Mouse (Mus musculus): ENCODE measurements around the gene Strn3. TPM values are rescaled to one million over a fixed set of nuclear protein-coding genes. Genes with fewer than 3 reads are reported as not detected.

The Strn3 gene
- 10 to 100 TPM; 90.5 to 92.8 TPM for total RNA-seq (2021)
- long read RNA-seq, transcript Strn3-202 (16 exons, 2,791 nt) = major isoform, 73 of 155 reads
- long read RNA-seq, transcript Strn3-201 (18 exons, 3,046 nt) = minor isoform, 43 of 155 reads
- long read RNA-seq, partial matches to known transcripts = 3 of 155 reads
- long read RNA-seq, other reads (novel, unspliced or antisense) = 36 of 155 reads

DNA sequence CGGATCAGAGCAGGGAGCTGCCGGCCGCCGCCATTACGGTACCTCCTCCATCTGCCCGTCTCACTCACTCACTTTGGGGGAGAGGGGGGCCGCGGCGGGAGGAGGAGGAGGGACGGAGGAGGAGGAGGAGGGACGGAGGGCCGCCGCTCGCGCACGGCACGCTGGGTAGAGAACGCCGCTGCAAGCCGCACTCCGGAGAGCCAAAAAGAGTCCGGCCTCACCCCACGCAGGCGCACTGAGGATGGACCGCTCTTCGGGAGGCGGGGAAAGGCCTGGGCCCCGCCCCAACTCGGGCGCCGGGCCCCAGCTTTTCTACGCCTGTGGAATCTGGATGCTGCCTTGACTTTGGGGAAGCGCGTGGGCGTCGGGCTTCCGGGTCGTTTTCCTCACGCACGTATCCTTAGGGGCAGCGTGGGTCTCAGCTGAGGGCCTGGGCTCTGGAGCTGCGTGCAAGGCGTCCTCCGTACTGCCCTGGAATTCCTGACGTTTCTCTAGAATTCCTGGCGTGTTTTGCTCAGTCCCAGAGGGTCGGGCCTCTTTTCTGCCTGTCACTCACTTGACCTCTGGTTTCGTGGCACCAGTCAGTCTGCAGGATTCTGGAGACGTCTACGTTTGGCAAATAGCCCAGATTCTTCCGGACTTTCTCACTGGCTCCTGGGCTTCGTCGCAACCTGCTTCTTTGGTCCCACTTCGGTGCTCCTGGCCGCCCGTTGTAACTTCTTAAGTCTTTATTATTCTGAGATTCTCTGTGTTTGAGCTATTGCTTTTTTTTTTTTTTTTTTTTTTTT lies at the start of gene Strn3:
Gene Strn3, minus strand, starts transcription at position 53 of the 788 bp plus-strand sequence.
- peak; percentile 96 to 97 for DNase-seq (ENCODE audit: low spot score in 2 of 2)

DNA sequence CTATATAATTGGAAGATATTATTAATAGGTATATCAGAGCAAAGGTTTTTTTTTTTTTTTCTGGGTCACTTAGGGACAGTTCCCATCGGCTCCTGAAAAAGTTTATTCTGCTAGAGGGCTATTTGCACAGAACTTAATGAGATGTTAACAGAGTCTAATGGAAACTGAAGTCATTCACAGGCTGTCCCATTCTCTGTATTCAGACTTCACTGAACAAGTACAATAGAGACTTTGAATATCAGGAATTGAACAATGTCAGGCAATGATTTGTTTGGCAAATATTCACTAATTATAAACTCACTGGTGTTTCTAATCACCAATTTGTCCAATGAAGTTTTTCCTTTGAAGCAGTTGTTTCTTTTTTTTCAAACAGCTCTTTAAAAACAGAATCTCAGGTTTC lies 45.1 kb upstream of the Strn3 start:
- DNase-seq (ENCODE audit: low spot score in 2 of 2) = no peak

DNA sequence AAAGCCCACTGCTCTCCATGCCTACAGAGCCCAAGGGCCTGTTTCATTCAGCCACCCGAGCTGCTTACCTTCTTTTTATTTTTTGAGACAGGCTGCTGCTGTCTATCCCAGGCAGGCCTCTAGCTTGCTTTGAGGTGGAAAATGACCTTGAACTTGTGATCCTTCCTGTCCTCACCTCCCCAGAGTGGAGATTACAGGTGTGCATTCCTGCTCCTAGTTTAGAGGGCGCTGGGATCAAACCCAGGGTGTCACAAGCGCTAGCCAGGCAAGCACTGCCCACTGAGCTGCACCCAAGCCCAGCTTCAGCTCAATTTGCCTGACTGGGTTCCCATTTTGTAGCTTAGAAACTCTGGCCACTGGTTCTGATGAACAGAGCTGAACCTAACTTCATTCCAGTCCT lies 44.7 kb upstream of the Strn3 start:
- DNase-seq (ENCODE audit: low spot score in 2 of 2) = no peak

DNA sequence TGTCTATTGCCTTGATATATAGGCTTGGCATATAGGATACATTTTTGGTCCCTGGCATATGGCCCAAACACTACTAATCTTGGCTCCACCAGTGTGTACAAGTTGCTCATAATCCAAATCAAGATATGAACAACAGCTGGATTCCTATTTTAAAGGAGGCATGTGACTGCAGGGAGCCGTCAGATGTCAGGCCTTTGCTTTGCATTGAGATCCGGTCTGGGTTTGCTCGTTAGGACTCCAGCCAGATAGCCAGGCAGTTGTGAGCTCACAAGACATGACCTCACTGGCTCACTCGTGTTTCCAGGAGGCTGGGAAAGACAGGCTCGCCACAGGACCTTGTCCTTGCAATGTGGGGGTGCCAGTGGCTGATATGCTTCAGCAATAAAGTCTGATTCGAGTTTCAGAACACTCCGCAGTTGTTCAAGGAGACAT lies 44.2 kb upstream of the Strn3 start:
- DNase-seq (ENCODE audit: low spot score in 2 of 2) = no peak

DNA sequence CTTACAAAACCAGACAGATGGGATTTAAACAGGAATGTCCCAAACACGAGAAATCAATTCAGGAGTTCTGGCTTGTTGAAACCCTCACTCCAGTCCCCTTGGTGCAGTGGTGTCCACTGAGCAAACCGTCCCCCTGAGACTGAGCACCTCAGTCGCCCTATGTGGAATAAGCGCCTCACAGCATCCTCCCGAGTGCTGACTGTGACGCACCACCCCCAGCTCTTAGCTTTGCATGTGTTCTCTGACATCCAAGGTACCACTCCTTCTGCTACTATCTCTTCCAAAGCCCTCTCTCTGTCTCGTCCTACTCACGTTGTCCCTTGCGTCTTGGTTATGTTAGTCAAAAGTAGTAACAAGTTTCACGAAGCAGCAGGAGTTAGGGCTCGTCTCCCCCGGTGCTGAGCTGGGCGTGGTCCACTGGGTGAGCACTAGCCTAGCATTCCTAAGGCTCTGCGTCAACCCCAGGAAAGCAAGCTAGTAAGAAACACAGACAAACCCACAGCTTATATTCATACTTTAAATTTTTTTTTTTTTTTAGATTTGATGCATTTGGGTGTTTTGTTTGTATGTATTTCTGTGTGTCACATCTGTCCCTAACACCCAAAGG lies 43.0 kb upstream of the Strn3 start:
- no peak for DNase-seq (ENCODE audit: low spot score in 2 of 2)

DNA sequence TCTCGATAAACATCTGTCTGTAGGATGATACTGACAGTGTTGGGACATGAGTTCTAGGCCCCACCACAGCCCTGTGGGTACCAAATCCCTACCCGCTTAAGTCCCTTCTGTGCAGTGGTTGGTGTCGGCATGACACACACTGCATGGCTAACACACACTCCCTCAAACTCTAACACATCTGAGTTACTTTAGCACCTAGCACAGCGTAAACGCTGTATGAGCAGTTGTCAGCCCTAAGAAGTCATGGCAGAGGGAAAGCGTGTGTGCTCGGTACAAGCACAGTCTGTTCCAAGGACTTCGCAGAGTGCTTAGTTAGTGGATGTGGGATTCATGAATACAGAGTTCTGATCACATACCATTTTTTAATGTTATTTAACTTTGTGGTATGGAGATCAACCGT lies 38.1 kb upstream of the Strn3 start:
- DNase-seq (ENCODE audit: low spot score in 2 of 2) = no peak

DNA sequence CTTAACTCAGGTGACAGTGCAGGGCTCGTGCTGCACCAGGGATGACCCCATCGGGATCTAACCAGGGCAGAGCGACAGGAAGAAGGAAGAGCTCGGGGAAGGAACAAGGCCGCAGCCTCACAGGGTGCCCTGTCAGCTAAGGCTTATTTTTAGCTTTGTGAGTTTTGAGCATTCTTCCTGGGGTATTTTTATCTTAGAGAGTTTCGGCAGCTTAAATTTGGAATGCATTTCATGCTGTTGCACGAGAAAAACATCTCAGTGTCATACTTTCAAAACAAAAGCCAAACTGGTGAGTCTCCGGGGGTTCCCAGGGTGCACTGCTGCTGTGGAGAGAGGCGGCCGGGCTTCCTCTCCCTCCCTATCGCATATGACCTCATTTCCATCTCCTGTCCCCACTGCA lies 37.4 kb upstream of the Strn3 start:
- DNase-seq (ENCODE audit: low spot score in 2 of 2) = no peak

DNA sequence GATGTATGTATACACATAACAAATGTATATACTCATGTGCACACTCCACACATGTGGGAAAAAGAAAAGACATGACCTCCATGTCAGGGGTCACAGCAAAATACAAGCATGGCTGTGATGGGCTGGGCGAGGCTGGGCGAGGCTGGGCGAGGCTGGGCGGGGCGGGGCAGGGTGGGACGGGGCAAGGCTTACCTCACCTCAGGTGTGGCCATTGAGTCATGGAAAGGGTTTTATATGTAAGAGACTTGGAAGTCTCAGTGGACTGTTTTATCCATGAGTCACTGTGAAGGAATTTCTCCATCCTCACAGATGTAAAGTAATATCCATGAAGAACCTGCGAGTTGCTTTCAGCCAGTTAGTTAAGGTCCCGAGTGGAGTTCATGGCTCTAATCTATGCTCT lies 30.1 kb upstream of the Strn3 start:
- DNase-seq (ENCODE audit: low spot score in 2 of 2) = no peak

DNA sequence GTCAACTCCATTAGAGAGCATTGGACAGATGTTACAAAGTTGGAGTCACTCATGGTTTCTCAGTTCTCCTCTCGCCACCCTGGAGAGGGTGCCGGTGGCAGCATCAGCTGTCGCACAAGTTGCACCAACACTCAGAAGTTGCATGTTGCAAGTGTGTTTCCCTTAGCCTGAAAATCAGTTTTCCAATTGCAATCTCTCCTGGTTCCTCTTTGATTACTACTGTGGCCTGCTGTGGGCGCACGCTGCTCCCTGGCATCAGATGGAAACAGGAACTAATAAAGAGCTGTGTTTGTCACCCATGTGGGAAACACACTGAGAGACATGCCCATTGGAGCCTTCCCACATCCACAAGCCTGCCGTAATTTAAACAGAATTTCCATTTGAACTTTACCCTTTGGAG lies 26.9 kb upstream of the Strn3 start:
- no peak for DNase-seq (ENCODE audit: low spot score in 2 of 2)

DNA sequence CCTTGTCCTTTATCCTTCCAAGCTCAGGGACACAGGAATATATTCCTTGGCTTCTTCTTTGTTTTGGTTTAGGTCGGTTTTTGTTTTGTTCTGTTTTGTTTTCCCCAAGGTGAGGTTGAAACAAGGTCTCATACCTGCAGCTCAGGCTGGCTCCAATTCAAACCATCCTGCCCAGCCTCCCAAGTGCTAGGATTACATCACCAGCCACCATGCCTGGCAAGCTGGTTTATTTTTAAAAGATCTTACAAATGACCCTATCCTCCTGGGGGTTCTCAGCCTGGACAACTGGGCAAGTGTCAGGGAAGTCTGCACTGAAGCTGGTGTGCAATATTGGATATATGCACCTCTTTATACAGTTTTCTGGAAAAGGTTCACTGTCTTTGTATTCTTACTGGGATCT lies 21.0 kb upstream of the Strn3 start:
- DNase-seq (ENCODE audit: low spot score in 2 of 2) = no peak

DNA sequence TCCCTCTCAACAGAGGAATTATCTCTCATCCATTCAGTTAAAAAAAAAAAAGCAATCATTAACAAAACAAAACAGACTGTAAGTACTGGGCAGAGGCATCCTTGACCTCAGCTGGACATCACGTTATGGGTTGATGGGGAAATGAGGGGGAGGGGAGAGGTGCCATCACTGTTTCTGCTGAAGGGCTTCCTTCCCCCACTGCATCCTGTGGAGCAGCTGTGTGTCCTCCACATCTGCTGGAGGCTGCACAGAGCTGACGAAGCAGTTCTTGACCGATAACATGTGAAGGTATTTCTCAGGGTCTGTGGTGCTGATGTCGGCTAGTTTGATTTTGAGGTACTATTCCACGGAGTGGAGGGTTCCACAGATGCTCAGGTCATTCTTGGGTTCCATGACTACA lies 18.5 kb upstream of the Strn3 start:
- DNase-seq (ENCODE audit: low spot score in 2 of 2) = no peak

DNA sequence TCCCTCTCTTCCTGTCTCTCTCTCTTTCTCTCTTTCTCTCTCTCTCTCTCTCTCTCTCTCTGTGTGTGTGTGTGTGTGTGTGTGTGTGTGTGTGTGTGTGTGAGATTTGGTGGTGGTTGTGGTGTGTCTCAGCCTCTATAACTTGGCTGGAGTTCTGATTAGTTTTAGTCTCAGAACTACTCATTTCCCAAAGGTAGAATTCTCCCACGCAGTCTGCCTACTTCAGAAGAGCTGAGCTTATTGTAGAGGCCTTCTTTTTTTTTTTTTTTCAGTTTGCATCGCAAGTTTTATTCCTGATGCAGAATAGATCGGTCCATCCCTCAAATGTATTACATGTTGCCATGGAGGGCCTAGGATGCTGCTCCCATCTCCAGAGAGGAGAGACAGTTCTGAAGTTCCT lies 18.0 kb upstream of the Strn3 start:
- DNase-seq (ENCODE audit: low spot score in 2 of 2) = no peak

DNA sequence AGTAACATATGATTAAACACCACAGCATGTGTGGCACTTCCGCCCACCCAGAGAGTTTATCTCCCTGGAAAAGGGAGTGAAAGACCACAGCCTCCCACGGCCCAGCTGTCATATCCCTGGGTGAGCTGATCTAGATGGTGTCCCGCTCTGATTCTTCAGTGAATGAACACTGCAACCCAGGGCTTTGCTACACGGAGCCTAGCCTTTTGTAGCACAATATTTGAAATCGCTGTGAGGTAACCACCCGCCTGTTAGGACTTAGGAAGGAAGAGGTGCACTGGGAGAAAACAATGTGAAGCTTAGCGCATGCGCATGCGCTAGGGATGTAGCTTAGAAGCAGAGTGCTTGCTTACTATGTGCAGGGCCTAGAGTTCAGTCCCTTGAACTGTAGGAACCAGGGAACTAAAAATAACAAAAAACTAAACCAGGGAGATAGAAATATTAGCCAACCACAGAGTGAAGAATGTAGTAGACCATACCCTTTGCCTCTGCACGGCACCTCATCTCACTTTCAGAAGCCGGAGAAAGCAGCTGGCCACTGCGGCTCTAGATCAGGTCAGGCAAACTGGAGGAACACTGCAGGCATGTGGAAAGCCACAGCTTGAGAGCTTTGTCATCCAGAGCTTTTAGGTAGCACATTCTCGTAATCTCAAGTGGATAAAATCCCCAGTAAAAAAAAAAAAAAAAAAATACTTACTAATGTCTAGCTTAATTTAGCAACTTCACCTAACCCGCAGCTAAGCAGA lies 17.4 kb upstream of the Strn3 start:
- peak; percentile 84 to 95 for DNase-seq (ENCODE audit: low spot score in 2 of 2)

DNA sequence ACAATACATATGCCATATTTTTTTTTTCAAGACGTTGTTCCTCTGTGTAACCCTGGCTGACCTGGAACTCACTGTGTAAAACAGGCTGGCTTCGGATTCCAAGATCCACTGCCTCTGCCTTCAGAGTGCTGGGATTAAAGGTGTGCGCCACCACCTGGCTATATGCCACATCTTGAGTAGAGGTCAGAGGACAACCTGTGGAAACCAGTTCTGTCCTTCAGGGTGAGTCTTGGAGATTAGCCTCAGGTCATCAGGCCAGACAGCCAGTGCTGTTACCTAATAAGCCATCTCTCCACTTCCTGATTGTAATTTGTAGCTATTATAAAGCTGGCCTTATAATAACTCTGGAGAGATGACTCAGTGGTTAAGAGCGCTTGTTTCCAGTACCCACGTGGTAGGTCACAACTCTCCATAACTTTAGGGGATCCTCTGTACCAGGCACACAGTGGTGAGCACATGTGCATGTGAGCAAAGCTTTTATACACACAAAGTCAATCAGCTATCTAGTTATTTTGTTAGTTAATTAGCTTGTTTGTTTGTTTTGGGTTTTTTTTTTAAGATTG lies 15.1 kb upstream of the Strn3 start:
- DNase-seq (ENCODE audit: low spot score in 2 of 2) = no peak

DNA sequence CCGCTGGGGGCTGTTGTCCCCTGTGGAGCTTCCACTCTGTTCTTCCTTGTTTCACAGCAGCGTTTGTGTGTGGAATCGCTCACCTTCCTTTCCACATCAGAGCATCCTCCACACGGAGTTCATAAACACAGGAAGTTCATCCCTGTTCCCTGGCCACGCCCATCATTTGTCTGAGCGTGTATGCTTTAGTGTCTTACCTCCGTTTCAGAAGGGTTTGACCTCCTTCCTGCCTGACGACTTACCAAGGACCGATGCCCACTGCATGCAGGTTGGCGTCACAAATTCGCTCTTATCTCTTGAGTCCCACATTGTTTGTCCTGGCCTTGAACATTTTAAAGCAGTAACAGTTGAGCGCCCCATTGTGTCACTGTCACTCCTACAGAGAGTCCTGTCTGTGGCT lies 14.1 kb upstream of the Strn3 start:
- no peak for DNase-seq (ENCODE audit: low spot score in 2 of 2)

DNA sequence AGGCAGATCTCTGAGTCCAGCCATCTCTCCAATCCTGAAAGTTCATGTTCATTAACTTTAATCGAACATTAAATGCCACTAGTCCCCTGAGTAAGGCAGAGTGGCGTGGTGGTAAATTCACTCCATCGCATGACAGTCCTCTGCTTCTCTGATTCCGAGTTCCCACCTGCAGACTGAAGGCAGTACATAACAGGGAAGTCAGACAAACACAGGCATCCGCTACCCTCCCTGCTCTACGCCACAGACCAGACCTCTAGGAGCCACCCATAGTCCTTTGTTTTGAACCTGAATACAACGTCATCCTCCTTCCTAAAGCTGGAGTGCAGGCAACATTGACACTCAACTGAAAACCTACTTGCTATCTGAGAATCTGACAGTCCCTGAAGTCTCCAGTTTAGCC lies 12.9 kb upstream of the Strn3 start:
- DNase-seq (ENCODE audit: low spot score in 2 of 2) = no peak

DNA sequence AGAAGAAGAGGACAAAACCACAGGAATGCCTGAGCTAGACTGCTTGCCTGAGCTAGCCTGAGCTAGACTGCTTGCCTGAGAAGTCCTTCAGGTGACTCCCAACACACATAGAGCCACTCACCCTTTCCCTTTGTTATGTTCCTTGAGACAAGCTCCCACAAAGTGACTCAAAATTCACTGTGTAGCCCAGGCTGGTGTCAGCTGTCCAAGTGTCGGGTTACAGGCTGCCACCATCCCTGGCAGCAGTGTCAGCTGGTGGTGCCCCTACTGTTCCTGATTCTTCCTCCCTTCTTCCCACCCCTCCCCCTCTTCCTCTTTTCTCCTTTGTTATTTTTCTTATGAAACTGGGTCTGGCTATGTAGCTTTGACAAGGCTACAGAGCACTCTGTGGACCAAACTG lies 12.2 kb upstream of the Strn3 start:
- no peak for DNase-seq (ENCODE audit: low spot score in 2 of 2)

DNA sequence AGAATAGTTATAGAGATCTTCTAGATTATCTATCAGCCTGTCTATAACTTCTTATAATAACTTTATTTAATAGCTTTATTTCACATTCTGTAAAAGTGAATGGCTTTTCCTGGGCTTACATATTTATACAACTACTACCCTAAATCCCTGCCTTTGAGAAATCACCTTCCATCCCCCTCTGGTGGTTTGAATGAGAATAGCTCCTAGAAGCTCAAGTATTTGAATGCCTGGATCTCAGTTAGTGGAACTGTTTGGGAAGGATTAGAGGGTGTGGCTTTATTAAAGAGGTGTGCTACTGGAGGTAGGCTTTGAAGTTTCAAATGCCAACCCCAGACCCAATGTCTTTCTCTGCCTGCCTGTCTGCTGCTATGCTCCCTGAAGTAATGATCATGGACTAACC lies 10.0 kb upstream of the Strn3 start:
- DNase-seq (ENCODE audit: low spot score in 2 of 2) = no peak

DNA sequence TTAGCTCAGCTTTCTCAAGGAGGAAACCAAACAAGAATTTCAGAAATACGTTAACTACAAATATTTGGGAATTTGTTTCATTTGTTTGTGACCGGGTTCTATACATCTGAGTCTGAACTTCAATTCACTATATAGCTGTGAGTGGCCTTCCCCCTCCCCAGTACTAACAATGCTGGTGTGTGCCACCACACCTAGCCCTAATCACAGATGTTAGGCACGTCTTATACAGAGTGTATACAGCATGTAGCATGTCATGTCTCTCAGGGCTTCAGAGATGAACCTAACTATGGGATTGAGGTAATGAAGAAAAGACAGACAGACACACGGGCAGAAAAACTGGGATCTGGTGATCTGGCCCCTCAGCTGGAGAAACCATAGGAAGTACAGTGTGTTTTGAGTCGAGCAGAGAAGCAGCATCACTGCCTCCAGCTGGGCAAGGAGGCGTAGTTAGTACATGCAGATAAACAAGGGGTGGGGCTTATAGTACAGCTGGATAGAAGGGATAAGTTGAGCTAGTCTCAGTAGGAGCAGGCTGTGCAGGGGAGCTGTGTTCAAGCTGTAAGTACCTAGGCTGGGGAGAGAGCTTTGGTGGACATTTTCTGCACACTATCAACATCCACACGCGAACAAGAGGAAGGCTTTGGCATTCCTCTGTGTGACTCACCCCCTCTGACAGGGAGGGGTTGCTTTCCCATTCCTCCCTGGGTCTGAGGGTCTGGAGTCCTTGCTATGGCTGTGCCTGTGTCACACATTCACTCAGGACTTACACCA lies 8.1 kb upstream of the Strn3 start:
- DNase-seq (ENCODE audit: low spot score in 2 of 2) = no peak

DNA sequence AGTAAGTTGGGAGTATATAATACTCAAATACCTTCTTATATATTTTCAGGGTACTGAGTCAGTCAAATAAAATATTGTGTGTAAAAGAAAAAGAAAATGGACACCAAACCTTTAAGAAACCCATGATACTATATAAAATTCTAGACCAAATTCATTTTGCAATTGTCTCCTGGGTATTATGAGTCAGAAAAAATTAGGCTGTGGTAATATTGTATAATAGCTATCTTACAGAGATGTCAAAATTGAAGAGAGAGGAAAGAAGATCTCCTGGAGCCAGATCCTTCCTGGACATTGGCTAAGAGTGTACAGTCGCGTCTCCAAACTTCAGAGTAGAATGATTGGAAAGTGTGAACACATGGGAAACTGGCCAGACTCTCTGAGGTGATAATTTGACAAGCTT lies 4.5 kb upstream of the Strn3 start:
- DNase-seq (ENCODE audit: low spot score in 2 of 2) = no peak

DNA sequence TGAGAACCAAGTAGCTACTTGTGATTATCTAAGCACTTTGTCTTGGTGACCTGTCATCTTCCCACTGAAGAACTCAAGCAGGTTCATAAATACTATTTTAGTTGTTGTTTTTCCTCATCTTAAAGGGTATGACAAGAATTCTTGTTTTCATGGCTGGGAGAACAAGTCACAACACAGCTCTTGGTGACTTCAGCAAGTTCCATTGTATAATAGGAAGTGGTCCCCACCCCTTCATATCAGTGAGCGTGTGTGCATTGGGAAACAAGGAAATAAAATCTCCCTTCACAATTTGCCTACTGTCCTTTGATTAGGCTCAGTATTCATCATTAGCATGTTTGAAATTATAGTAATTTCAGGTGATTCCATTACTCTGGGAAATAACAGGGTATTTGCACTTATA lies 3.3 kb upstream of the Strn3 start:
- DNase-seq (ENCODE audit: low spot score in 2 of 2) = no peak

Measured in layer of hippocampus, adult 18-20 months (tissue).